Mouse (Mus musculus): ENCODE results near the gene Veph1. TPM values are rescaled to one million over a fixed set of nuclear protein-coding genes. Genes with fewer than 3 reads are reported as not detected.

Veph1 gene
- not detected in 2 replicates for polyA plus RNA-seq (2012; rRNA removed)

GRCm38 (mm10) chr3:66296545-66296944 lies at the start of gene Veph1:
Gene Veph1 (minus strand): TSS chr3:66296837.
- Histone ChIP-seq H3K4me3 (ENCODE audit: low read depth, low read length) (no peak within 1 kb of the TSS), H3K27ac (ENCODE audit: insufficient read depth, low read depth, low read length) (no peak within 1 kb of the TSS), H3K27me3 (ENCODE audit: control insufficient read depth, insufficient read depth, low read length) (no peaks in the 10 kb centered on the region), H3K36me3 (ENCODE audit: control insufficient read depth, insufficient read depth, low read length) (no peaks in the 10 kb centered on the region), H3K4me1 (ENCODE audit: control insufficient read depth, insufficient read depth, insufficient read length, low read length) (no peaks in the 10 kb centered on the region)
- TF ChIP-seq CTCF (IDR thresholded peaks at IDR 0.05; ENCODE audit: extremely low read depth, insufficient read length, insufficient replicate concordance, low read depth, low read length) (no peak), POLR2A (IDR thresholded peaks at IDR 0.05; ENCODE audit: low read depth, low read length) (no peak)
- WGBS = 17% methylated on average over 11 of the region's 11 CpGs

GRCm38 (mm10) chr3:66340742-66341141 lies 44.1 kb upstream of the Veph1 start:
- Histone ChIP-seq H3K27me3 (ENCODE audit: control insufficient read depth, insufficient read depth, low read length) (no peaks in the 10 kb centered on the region), H3K4me3 (ENCODE audit: low read depth, low read length) (no peak overlapping the region), H3K4me1 (ENCODE audit: control insufficient read depth, insufficient read depth, insufficient read length, low read length) (no peaks in the 10 kb centered on the region), H3K36me3 (ENCODE audit: control insufficient read depth, insufficient read depth, low read length) (no peaks in the 10 kb centered on the region), H3K27ac (ENCODE audit: insufficient read depth, low read depth, low read length) (no peak overlapping the region)
- WGBS = 61% methylated on average over 2 of the region's 2 CpGs
- TF ChIP-seq CTCF (IDR thresholded peaks at IDR 0.05; ENCODE audit: extremely low read depth, insufficient read length, insufficient replicate concordance, low read depth, low read length) (no peak), POLR2A (IDR thresholded peaks at IDR 0.05; ENCODE audit: low read depth, low read length) (no peak)

GRCm38 (mm10) chr3:66332401-66332729 lies 35.7 kb upstream of the Veph1 start:
- no peaks in the 10 kb centered on the region for H3K27me3 ChIP-seq (ENCODE audit: control insufficient read depth, insufficient read depth, low read length)
- WGBS = 84% methylated on average over 9 of the region's 9 CpGs
- H3K4me3 ChIP-seq (ENCODE audit: low read depth, low read length) = no peak overlapping the region
- TF ChIP-seq POLR2A (IDR thresholded peaks at IDR 0.05; ENCODE audit: low read depth, low read length) (no peak), CTCF (IDR thresholded peaks at IDR 0.05; ENCODE audit: extremely low read depth, insufficient read length, insufficient replicate concordance, low read depth, low read length) (no peak)
- H3K27ac ChIP-seq (ENCODE audit: insufficient read depth, low read depth, low read length) = no peak overlapping the region
- no peaks in the 10 kb centered on the region for H3K4me1 ChIP-seq (ENCODE audit: control insufficient read depth, insufficient read depth, insufficient read length, low read length)
- no peaks in the 10 kb centered on the region for H3K36me3 ChIP-seq (ENCODE audit: control insufficient read depth, insufficient read depth, low read length)

GRCm38 (mm10) chr3:66331592-66332400 lies 35.2 kb upstream of the Veph1 start:
- TF ChIP-seq CTCF (IDR thresholded peaks at IDR 0.05; ENCODE audit: extremely low read depth, insufficient read length, insufficient replicate concordance, low read depth, low read length) (no peak), POLR2A (IDR thresholded peaks at IDR 0.05; ENCODE audit: low read depth, low read length) (no peak)
- Histone ChIP-seq H3K27me3 (ENCODE audit: control insufficient read depth, insufficient read depth, low read length) (no peaks in the 10 kb centered on the region), H3K4me3 (ENCODE audit: low read depth, low read length) (no peak overlapping the region), H3K27ac (ENCODE audit: insufficient read depth, low read depth, low read length) (no peak overlapping the region), H3K4me1 (ENCODE audit: control insufficient read depth, insufficient read depth, insufficient read length, low read length) (no peaks in the 10 kb centered on the region), H3K36me3 (ENCODE audit: control insufficient read depth, insufficient read depth, low read length) (no peaks in the 10 kb centered on the region)
- WGBS = 56% methylated on average over 12 of the region's 12 CpGs

GRCm38 (mm10) chr3:66330896-66331579 lies 34.4 kb upstream of the Veph1 start:
- H3K27me3 ChIP-seq (ENCODE audit: control insufficient read depth, insufficient read depth, low read length) = no peaks in the 10 kb centered on the region
- H3K4me3 ChIP-seq (ENCODE audit: low read depth, low read length) = no peak overlapping the region
- no peak overlapping the region for H3K27ac ChIP-seq (ENCODE audit: insufficient read depth, low read depth, low read length)
- TF ChIP-seq CTCF (IDR thresholded peaks at IDR 0.05; ENCODE audit: extremely low read depth, insufficient read length, insufficient replicate concordance, low read depth, low read length) (no peak), POLR2A (IDR thresholded peaks at IDR 0.05; ENCODE audit: low read depth, low read length) (no peak)
- 82% methylated on average over 15 of the region's 15 CpGs for WGBS
- no peaks in the 10 kb centered on the region for H3K36me3 ChIP-seq (ENCODE audit: control insufficient read depth, insufficient read depth, low read length)
- no peaks in the 10 kb centered on the region for H3K4me1 ChIP-seq (ENCODE audit: control insufficient read depth, insufficient read depth, insufficient read length, low read length)

GRCm38 (mm10) chr3:66325962-66326834 lies 29.6 kb upstream of the Veph1 start:
- Histone ChIP-seq H3K4me1 (ENCODE audit: control insufficient read depth, insufficient read depth, insufficient read length, low read length) (no peaks in the 10 kb centered on the region), H3K27ac (ENCODE audit: insufficient read depth, low read depth, low read length) (no peak overlapping the region), H3K4me3 (ENCODE audit: low read depth, low read length) (no peak overlapping the region), H3K36me3 (ENCODE audit: control insufficient read depth, insufficient read depth, low read length) (no peaks in the 10 kb centered on the region), H3K27me3 (ENCODE audit: control insufficient read depth, insufficient read depth, low read length) (no peaks in the 10 kb centered on the region)
- 85% methylated on average over 16 of the region's 16 CpGs for WGBS
- TF ChIP-seq CTCF (IDR thresholded peaks at IDR 0.05; ENCODE audit: extremely low read depth, insufficient read length, insufficient replicate concordance, low read depth, low read length) (no peak), POLR2A (IDR thresholded peaks at IDR 0.05; ENCODE audit: low read depth, low read length) (no peak)
